Mouse (Mus musculus) stomach, embryonic 16.5 days (tissue): ENCODE measurements around the gene Ift80. TPM values are rescaled to one million over a fixed set of nuclear protein-coding genes. Genes with fewer than 3 reads are reported as not detected.
A peak's percentile ranks its signal among the peaks of the same experiment; 100 is the strongest.
"Not testable (repeated sequence)": the region's sequence is repeated elsewhere in the genome, so short reads cannot be mapped to it uniquely, and the experiment has no call there.

Experiments
- ATAC-seq: fragments of 200-750 bp; cut with Nextera tagmentation; 2 replicates; pipeline ENCODE4 v1.8.0; 2017; ENCODE audit warnings: moderate number of reproducible peaks, moderate TSS enrichment; ENCODE audit not compliant: insufficient read depth, low FRiP score
- H3K27ac ChIP-seq: fragments of 300-500 bp; sonication (generic); 2 replicates; pipeline ENCODE4 v1.5.1; 2014; ENCODE audit warnings: low read length
- H3K27me3 ChIP-seq: fragments of 300-500 bp; sonication (generic); 2 replicates; pipeline ENCODE4 v1.6.1; 2014; ENCODE audit warnings: low read length, control low read depth, mixed read lengths; ENCODE audit not compliant: control insufficient read depth, insufficient read depth
- H3K36me3 ChIP-seq: fragments of 300-500 bp; sonication (generic); 2 replicates; pipeline ENCODE4 v1.6.1; 2014; ENCODE audit warnings: low read length; ENCODE audit not compliant: control insufficient read depth, insufficient read depth
- H3K4me1 ChIP-seq: fragments of 300-500 bp; sonication (generic); 2 replicates; pipeline ENCODE4 v1.6.1; 2014; ENCODE audit warnings: low read length, control low read depth, mixed read lengths; ENCODE audit not compliant: control insufficient read depth, insufficient read depth
- H3K4me2 ChIP-seq: fragments of 300-500 bp; sonication (generic); 2 replicates; pipeline ENCODE4 v1.6.1; 2014; ENCODE audit warnings: low read depth, low read length, mixed read lengths
- H3K4me3 ChIP-seq: fragments of 300-500 bp; sonication (generic); replicated peaks from 2 replicates; pipeline ENCODE4 v1.5.1; 2014; ENCODE audit warnings: mild to moderate bottlenecking, low read length
- H3K9ac ChIP-seq: fragments of 300-500 bp; sonication (generic); 2 replicates; pipeline ENCODE4 v1.6.1; 2014; ENCODE audit warnings: low read length
- H3K9me3 ChIP-seq: fragments of 300-500 bp; sonication (generic); replicated peaks from 2 replicates; pipeline ENCODE4 v1.6.1; 2016; ENCODE audit warnings: low read length, control low read depth; ENCODE audit not compliant: control insufficient read depth
- whole genome bisulfite sequencing: fragments of 180-500 bp; shearing (Covaris S2); extraction: QIAGEN DNeasy Blood & Tissue Kit; methylation state at CpG from one replicate; pipeline ENCODE4 v1.1.7; 2014; 5-methylcytosine and 5-hydroxymethylcytosine counted together
- polyA plus RNA-seq: library from polyadenylated mRNA; unstranded; fragments of >200 nt; fragmentation: Nextera tagmentation; extraction: Ambion mirVana; gene quantifications from 2 replicates; pipeline ENCODE4 v1.2.1, GENCODE M21; 2015

Gene Ift80
- polyA plus RNA-seq, 1 experiment from 2014 or later: 12.7 TPM

DNA sequence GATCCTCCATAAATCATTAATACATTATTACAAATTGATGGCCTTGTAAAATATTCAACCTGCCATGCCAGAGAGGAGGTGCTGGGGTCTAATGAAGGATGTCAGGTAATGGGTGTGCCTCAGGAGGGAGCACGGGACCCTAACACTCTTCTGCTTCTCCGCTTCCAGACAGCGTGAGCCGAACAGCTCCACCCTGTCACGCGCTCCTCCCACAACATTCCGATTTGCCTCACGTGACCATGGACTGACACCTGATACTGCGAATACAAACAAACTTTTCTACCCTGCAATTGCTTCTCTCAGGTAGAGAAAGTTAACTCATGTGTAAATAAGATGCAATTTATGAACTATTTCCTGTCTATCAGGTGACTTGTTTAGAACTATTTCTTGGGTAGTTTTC lies 75.8 kb downstream of the Ift80 start:
- H3K4me3 ChIP-seq: no peak overlapping the region
- H3K4me2 ChIP-seq: no peak overlapping the region
- H3K4me1 ChIP-seq: no peaks in the 10 kb centered on the region
- H3K9me3 ChIP-seq: no peaks in the 10 kb centered on the region
- no peak for ATAC-seq
- H3K9ac ChIP-seq: no peak overlapping the region
- H3K27ac ChIP-seq: no peak overlapping the region
- WGBS: 56% methylated on average over 9 of the region's 9 CpGs
- H3K36me3 ChIP-seq: no peaks in the 10 kb centered on the region
- H3K27me3 ChIP-seq: no peaks in the 10 kb centered on the region

DNA sequence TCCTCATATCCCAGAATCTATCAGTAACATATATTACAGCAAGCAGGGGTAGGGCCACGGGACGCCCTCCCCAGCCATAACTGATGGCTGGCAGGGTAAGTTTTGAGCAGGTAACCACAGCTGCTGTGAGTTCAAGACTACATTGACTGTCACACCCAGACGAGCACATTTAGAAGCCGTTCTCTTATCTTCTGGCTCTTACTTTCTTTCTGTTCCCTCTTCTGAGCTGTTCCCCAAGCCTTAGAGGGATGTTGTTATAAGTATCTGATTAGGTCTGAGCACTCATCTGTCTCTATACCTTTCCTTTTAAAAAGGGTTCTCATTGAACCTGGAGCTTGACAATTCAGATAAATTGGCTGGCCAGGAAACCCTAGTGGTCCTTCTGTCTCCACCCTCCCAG lies 96.9 kb downstream of the Ift80 start:
- 89% methylated on average over 4 of the region's 4 CpGs for WGBS

DNA sequence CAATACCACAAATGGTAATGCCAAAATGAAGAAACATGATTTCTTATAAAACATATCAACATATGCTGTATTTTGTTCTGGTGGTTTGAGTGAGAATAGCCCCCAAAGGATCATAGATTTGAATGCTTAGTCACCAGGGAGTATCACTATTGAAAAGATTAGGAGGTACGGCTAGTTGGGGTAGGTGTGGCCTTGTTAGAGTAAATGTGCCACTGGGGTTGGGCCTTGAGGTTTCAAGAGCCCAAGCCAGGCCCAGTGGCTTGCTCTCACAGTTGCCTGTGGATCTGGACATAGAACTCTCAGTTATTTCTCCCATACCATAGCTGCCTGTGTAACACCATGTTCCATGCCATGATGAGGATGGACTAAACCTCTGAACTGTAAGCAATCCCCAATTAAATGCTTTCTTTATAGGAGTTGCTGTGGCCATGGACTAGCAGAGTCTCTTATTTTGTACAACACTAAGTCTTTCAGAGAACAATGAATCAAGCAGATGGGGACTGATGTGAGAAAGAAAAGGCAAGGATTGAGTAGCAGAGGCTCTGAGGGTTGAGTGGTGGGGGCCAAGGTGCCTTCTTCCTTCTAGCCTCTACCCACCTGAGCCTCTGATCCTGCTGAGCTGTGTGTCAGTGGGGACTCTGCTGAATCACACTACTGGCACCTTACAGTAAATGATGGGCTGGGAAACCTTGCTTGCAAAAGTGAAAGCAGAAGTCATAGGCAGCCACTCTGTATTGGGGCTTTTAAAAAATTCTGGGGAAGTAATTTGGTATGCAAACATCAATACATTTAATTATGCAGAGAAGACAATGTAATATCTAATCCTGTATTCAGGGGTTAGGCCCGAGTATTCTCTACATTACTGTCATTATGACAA lies 99.2 kb downstream of the Ift80 start:
- H3K4me3 ChIP-seq: no peak overlapping the region

More for the DNA sequence above, 96.9 kb downstream of the Ift80 start:
- H3K4me1 ChIP-seq: no peaks in the 10 kb centered on the region
- H3K4me2 ChIP-seq: no peak overlapping the region
- no peak overlapping the region for H3K27ac ChIP-seq
- no peak overlapping the region for H3K4me3 ChIP-seq
- H3K9ac ChIP-seq: no peak overlapping the region
- no peaks in the 10 kb centered on the region for H3K27me3 ChIP-seq
- no peaks in the 10 kb centered on the region for H3K36me3 ChIP-seq
- ATAC-seq: no peak
- H3K9me3 ChIP-seq: no peaks in the 10 kb centered on the region

DNA sequence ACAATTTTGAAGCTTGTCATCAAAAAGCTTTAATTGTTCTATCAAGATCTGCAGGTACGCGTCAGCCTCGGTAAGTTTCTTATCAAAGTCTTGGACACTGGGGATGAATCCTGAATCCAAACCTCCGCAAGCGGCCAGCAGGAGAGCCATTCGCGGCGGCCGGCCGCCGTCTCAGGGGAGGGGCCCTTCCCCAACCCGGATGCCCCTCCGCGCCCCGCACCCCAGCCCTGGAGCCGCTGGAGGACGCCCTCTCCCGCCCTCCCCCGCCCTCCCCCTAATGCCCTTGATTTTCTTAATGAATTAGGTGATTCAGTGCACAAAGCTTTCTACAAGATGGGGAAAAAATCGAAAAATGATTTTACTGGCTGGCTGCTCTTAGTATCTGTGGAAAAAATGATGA lies 101.7 kb downstream of the Ift80 start:
- H3K9ac ChIP-seq, H3K4me1 ChIP-seq, H3K27ac ChIP-seq, H3K27me3 ChIP-seq, ATAC-seq, H3K4me2 ChIP-seq, H3K9me3 ChIP-seq, H3K4me3 ChIP-seq, H3K36me3 ChIP-seq: not testable (repeated sequence)
- WGBS: 88% methylated on average over 19 of the region's 20 CpGs

More for the DNA sequence above, 99.2 kb downstream of the Ift80 start:
- H3K4me2 ChIP-seq: no peak overlapping the region
- H3K27me3 ChIP-seq: no peaks in the 10 kb centered on the region
- H3K9me3 ChIP-seq: no peaks in the 10 kb centered on the region
- H3K9ac ChIP-seq: no peak overlapping the region
- H3K4me1 ChIP-seq: no peaks in the 10 kb centered on the region
- H3K36me3 ChIP-seq: no peaks in the 10 kb centered on the region
- WGBS: 43% methylated on average over 2 of the region's 2 CpGs
- no peak overlapping the region for H3K27ac ChIP-seq
- ATAC-seq: no peak

DNA sequence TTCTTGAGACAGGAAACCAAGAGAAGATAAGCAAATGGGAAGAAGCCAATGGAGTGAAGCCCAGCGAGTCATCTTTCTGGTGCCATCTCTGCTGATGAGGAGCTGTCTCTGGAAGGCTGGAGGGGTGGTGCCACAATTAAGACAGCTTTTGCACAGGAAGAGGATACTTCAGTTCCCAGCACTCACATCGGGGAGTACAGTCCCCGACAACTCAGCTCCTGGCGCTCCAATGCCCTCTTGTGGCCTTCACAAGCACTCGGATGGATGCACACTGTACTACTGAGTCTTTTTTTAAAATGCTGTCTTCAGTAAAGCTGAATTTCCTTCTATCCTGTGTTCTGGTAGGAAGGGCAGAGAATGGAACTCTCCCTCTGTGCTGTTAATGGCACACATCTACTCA lies 107.2 kb downstream of the Ift80 start:
- no peak overlapping the region for H3K27ac ChIP-seq
- H3K4me3 ChIP-seq: no peak overlapping the region
- H3K27me3 ChIP-seq: no peaks in the 10 kb centered on the region
- no peak for ATAC-seq
- no peak overlapping the region for H3K4me2 ChIP-seq
- H3K4me1 ChIP-seq: no peaks in the 10 kb centered on the region
- H3K36me3 ChIP-seq: no peaks in the 10 kb centered on the region
- no peak overlapping the region for H3K9ac ChIP-seq
- H3K9me3 ChIP-seq: no peaks in the 10 kb centered on the region
- 89% methylated on average over 5 of the region's 5 CpGs for WGBS

DNA sequence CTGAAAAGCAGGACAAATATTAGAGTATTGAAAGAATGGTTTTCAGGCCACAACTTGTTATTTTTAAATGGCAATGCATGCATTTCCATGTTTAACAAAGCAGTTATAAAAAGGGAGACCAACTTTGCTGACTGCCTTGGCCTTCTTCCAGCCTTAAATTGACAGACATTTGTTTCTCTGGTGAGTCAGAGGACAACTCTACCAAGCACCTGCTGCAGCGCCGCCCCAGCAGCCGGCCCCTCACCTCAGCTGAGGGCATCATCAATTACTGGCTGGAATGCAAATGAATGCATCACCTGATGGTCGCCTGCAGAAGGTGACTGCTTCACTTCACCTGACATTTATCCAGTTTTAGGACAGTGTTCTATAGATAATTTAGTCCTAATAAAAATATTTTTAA lies 108.9 kb downstream of the Ift80 start:
- H3K27me3 ChIP-seq: no peaks in the 10 kb centered on the region
- H3K9ac ChIP-seq: no peak overlapping the region
- no peak for ATAC-seq
- no peaks in the 10 kb centered on the region for H3K4me1 ChIP-seq
- H3K36me3 ChIP-seq: no peaks in the 10 kb centered on the region
- H3K27ac ChIP-seq: no peak overlapping the region
- 29% methylated on average over 4 of the region's 4 CpGs for WGBS
- H3K4me3 ChIP-seq: no peak overlapping the region
- H3K9me3 ChIP-seq: no peaks in the 10 kb centered on the region
- H3K4me2 ChIP-seq: no peak overlapping the region

DNA sequence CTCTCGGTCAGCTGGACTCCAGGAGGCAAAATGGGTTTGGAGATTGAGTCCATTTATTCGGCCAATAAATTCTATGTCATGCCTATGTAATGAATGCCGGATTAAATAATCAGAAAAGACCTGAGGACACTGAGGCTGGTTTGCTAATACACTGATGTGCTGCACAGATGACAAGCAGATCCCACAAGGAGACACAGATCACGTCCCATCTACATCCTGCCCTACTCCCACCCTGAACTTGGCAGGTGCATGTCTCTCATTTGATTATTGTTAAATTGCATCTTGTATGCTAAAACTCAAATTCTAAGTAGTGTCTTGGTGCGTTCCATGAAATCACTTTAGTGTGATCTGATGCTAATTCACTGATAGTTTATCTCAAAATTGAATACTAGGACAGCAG lies 117.5 kb downstream of the Ift80 start:
- no peak for ATAC-seq
- Histone ChIP-seq H3K36me3 (no peaks in the 10 kb centered on the region), H3K4me3 (no peak overlapping the region), H3K9ac (no peak overlapping the region), H3K9me3 (no peaks in the 10 kb centered on the region), H3K4me2 (no peak overlapping the region), H3K27ac (no peak overlapping the region), H3K4me1 (no peaks in the 10 kb centered on the region), H3K27me3 (no peaks in the 10 kb centered on the region)
- 85% methylated on average over 5 of the region's 5 CpGs for WGBS

DNA sequence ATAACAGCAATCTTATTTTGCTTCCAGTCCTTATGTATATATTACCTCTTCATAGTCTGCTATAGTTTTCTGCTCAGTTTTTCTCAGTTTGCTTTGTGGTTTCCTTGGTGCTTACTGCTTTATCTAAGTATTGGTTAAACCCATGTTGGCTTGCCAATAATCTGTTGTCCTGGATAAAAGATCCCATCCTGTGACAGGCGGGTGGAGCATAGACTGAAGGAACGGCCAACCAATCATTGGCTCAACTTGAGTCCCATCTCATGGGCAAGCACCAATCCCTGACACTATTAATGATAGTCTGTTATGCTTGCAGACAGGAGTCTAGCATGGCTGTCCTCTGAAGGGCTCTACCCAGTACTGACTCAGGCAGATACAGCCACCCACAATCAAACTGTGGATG lies 130.3 kb downstream of the Ift80 start:
- H3K9ac ChIP-seq: no peak overlapping the region
- H3K36me3 ChIP-seq: no peaks in the 10 kb centered on the region
- no peak overlapping the region for H3K27ac ChIP-seq
- H3K27me3 ChIP-seq: peaks cover 19% of the 10 kb centered on the region
- H3K4me3 ChIP-seq: no peak overlapping the region
- 92% methylated on average over 2 of the region's 2 CpGs for WGBS
- H3K4me1 ChIP-seq: peaks cover 10% of the 10 kb centered on the region
- no peak for ATAC-seq
- no peak overlapping the region for H3K4me2 ChIP-seq
- no peaks in the 10 kb centered on the region for H3K9me3 ChIP-seq

DNA sequence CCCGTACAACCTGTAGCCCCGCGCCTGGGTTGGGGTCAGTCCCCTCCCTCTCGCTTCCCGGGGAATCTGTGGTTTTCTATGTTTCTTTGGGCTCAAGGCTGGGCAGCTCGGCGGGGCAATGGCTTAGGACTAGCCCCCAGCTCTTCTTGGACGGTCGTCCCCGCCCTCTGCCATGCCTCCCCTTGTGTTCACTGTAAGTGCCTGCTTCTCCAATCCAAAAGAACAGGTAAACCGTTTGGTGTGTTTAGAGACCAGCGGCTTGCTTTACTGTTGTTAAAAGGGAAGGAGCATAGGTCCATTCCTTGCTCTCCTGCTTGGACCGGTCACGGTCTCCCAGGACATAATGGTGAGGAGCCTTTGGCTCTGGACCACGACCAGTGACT lies 133.8 kb downstream of the Ift80 start:
- Histone ChIP-seq H3K9ac (peak overlapping the region; percentile 70; the same call in 1 of the 2 replicates), H3K27ac (no peak overlapping the region), H3K36me3 (no peaks in the 10 kb centered on the region), H3K27me3 (peaks cover 31% of the 10 kb centered on the region), H3K4me3 (peak overlapping the region; percentile 64), H3K4me2 (peak overlapping the region; percentile 100), H3K4me1 (peaks cover 14% of the 10 kb centered on the region), H3K9me3 (no peaks in the 10 kb centered on the region)
- peak; percentile 43; the same call in 1 of the 2 replicates for ATAC-seq
- WGBS: 6% methylated on average over 15 of the region's 15 CpGs
